Mouse (Mus musculus): ENCODE data around the gene Fundc1. TPM values are rescaled to one million over a fixed set of nuclear protein-coding genes. Genes with fewer than 3 reads are reported as not detected.
"Not testable (repeated sequence)": the region's sequence is repeated elsewhere in the genome, so short reads cannot be mapped to it uniquely, and the experiment has no call there.

Gene Fundc1
- total RNA-seq (2021): 10 to 100 TPM; 25.8 TPM
- long read RNA-seq, experiment 1, transcript Fundc1-201 (5 exons, 1,983 nt): major isoform, 36 of 39 reads
- long read RNA-seq, experiment 1, partial matches to known transcripts: 1 of 39 reads
- long read RNA-seq, experiment 1, other reads (novel, unspliced or antisense): 2 of 39 reads
- long read RNA-seq, experiment 2, transcript Fundc1-201 (5 exons, 1,983 nt): major isoform, 65 of 73 reads
- long read RNA-seq, experiment 2, partial matches to known transcripts: 0 of 73 reads
- long read RNA-seq, experiment 2, other reads (novel, unspliced or antisense): 6 of 73 reads

- peak; percentile 93 for DNase-seq
These were observed at the start of gene Fundc1 for GRCm38 (mm10) chrX:17571621-17572459. Gene Fundc1, minus strand, starts transcription at chrX:17572325.

GRCm38 (mm10) chrX:17611253-17611652 is 39.1 kb upstream of the Fundc1 start:
- no peak for DNase-seq

DNA sequence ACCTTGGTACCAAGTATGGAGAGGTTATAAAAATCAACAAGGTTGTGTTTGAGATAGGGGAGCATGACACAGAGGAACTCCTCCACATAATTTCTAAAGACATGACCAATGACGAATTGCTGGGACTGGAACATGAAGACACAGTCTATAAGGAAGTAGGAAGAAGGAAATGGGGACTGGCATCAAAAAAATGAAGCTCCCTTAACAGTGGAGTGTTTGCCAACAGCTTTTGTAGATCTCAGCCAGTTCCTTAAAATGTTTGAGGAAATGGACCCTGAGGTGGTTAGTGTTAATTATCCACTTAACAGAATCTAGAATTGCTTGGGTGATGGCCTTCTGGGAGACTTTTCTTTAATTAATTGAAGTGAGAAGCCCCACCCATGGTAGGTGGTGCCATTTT is 36.6 kb upstream of the Fundc1 start:
- DNase-seq: no peak

DNA sequence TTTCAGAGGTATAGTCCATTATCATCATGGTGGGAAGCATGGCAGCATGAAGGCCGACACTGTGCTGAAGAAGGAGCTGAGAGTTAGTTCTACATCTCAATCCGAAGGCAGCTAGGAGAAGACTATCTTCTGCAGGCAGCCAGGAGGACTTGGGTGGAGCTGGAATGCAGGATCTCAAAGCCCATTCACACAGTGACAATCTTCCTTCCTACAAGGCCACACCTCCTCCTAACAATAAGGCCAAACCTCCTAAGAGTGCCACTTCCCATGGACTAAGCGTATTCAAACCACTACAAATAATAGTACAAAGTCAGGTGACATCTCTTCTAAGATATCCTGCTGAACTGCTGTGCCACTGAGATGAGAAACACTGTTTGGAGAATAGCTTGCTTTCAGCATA is 35.5 kb upstream of the Fundc1 start:
- no peak for DNase-seq

DNA sequence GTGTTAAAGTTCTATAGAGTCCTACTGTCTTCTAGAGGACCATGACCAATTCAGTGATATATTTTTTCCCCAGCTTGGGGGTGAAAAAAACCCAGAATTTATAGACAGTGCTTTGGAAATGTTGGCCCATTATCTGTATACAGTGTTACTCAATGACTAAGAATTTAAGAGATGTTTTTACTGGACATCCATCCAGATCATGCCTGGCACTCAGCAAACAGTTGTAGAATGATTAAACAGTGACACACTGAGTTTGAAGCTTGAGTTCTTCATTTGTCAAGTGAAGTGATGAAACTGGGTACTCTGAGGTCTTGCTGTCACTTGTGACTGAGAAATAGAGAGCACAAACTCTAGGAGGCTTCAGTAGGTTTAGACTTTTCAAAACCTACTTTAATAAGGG is 21.2 kb upstream of the Fundc1 start:
- DNase-seq: no peak

DNA sequence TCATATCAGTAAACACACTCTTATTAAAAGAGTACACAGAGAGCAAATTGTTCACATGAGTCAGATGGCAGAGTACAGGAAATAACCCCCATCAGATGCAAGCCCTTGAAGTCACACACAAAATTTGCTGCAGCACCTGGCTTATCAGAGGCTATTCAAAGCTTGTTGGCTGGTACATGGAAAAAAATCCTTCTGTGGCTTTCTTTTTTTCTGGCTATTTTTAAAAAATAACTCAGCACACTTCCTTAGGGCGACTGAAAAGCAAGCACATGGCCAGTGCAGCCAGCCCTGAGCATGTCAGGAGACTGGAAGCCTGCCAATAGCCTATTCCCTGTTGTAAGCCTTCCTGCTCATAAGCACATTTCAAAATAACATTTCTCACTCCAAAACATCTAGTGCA is 18.6 kb upstream of the Fundc1 start:
- peak; percentile 51 for DNase-seq

GRCm38 (mm10) chrX:17571271-17571620 is 879 bp downstream of the Fundc1 start:
- DNase-seq: no peak

GRCm38 (mm10) chrX:17568670-17569069 is 3.5 kb downstream of the Fundc1 start:
- DNase-seq: no peak

GRCm38 (mm10) chrX:17565743-17566142 is 6.4 kb downstream of the Fundc1 start:
- DNase-seq: no peak

DNA sequence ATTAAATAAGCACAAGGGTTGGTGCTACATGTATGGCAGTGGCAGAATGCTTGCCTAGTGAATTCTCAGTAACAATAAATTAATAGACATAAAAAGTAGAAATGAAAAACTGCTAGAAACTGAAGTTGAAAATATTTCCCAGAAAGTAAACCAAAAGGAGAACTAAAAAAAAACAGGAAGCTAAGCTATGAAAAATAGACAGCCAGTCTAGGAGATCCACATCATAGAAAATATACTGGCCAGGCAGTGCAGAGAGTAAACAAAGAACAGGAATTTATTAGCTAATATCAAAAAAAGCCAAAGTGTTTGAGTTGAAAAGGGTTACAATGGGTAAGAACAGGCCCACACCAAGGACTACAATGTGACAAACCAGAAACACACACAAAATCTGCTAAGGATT is 7.4 kb downstream of the Fundc1 start:
- DNase-seq: no peak

- DNase-seq: no peak
These were observed 13.4 kb downstream of the Fundc1 start for GRCm38 (mm10) chrX:17558746-17559145.

DNA sequence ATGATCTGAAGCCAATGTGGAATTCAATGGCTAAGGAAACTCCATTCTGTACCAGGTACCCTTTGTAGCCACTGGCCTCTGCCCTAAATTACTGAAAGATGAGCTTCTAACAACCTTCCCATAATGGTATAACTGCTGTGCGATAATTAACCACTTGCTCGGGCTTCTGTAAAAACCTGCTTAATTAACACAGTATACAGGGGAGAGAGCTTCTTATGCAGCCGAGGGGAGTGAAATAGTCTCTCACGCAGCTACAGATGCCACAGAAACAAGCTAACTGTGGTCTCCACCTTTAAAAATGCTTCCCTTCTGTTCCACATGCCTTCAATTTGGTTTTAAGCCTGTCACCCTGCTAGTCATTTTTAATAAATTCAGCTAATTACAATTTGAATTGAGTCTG is 17.6 kb downstream of the Fundc1 start:
- DNase-seq: no peak

GRCm38 (mm10) chrX:17551586-17551985 is 20.5 kb downstream of the Fundc1 start:
- DNase-seq: not testable (repeated sequence)

DNA sequence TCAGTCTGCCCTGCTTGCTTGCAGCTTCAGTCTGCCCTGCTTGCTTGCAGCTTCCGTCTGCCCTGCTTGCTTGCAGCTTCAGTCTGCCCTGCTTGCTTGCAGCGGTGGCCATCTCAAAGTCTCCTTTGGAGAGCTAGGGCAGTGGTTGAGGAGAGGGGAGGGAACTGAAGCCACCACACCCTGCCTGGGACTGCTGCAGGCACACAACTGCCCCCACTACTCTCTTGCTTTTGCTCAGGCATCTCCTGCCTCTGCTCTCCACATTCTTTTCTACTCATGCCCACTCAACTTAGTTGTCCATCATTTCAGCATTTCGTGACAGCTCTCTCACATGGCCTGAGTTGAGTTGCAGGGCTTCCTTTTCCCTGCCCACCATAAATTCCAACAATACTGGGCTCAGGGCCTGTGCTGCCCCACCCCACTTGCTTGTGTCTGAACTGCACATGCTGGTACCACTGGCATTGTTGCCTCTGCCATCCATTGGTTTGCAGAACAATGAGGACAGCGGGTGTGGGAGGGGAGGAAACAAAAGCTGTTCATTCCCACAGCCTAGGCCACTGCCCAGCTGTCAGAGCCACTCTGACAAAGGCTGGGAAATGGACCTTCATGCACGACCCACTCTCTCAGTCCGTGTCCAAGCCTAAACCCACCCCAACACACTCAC is 24.9 kb downstream of the Fundc1 start:
- DNase-seq: no peak

DNA sequence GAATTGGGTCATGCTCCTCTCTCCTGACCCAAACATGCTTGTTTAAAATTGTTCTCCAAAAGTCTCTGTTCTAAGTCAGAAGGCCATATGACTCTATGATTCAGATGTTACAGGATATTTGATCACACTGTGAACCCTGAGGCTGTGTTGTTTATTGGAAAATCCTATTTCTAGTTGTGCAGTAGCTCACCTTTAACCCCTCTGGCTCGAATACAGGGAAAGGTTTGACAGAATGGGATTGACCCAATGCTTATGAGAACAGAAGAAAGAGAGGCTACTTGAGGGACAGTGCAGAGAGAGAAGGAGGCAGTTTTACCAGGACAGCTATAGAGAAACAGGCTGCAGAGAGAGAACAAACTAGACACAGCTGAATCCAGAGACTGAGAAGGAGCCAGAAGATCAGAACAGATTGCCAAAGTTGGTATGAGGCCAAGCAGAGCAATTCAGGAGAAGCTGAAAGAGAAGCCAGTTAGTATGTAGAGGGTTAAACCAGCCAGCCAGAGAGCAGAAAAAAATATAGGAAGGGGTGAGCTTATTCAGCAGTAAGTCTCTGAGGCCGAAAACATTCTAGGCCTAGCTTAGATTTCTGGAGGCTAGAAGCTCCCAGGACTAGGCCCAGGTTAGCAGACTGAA is 27.1 kb downstream of the Fundc1 start:
- no peak for DNase-seq

DNA sequence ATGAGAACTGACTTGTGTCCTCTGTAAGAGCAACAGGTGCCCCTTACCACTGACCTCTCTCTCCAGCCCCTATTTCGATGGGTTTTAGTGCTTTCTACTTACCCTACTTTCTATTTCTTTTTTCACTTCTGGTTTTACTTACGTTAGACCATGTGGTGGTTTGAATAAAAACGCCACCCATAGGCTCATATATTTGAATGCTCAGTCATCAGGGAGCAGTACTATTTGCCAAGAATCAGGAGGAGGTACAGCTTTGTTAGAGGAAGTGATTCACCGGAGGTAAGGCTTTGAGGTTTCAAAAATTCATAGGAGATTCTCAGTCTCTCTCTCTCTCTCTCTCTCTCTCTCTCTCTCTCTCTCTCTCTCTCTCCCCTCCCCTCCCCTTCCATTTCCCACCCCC is 34.4 kb downstream of the Fundc1 start:
- DNase-seq: no peak

DNA sequence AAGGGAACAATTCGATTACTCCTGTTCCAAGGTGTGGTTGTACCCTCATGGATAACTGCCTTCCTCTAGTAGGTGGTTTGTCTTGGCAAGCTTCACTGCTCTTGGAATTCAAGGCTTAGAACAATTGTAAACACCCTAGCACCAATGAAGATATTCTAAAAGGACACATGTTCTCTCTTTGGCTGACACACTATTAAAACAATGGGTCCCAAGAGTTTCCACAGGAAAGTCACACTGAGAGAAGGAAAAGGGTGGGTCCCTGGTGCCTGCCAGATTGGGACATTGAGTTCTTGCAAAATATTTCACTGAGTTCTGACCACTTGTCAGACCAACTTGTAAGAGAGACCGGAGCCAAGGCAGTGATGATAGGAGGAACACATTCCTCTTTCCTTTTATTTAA is 45.1 kb downstream of the Fundc1 start:
- DNase-seq: no peak

GRCm38 (mm10) chrX:17521221-17521716 is 50.9 kb downstream of the Fundc1 start:
- DNase-seq: no peak

DNA sequence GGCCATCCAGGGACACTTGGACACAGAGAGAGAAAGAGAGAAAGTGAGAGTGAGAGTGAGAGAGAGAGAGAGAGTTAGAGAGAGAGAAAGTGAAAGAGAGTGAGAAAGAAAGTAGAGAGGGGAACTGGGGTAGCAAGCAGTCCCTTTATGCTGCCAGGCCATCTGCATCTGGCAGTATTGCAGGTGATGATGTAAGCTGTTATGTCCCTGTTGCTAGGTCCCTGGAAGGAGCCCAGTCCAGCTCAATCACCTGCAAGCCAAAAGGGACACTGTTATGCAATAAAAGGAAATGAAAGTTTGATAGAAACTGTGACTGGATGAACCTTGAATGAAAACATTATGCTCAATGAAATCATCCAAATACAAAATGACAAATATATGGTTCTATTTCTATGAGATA is 52.0 kb downstream of the Fundc1 start:
- DNase-seq: peak; percentile 47

GRCm38 (mm10) chrX:17514012-17514411 is 58.1 kb downstream of the Fundc1 start:
- no peak for DNase-seq

DNA sequence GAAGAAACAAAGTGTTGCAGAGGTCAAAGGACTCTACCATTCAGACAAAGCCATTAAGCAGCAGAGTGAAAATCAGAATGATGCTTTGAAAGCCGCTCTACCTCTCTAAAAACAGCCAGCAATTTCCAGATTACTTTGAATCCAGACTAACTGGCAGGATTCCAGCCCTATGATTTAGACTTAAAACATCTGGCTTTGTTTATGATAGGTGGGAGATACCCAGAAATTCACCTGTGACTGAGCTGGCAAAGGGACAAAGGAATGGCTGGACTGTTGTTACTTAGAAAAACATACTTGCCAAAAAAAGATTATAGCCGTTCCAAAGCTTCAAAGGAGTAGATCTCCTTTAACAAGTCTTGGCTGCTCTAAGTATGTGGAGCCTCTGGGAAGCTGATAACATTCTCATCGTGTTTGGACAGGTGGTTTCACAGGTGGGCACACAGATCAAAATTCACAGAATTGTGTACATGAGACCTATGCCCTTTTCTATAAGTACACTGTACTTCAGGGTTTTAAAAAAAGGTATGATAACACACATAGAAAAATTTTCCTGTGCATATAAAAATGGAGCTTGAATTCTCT is 60.0 kb downstream of the Fundc1 start:
- DNase-seq: no peak
